Mouse (Mus musculus) C2C12 (cell line): ENCODE results near the gene Ptgds.

Experiments used
- CEBPB ChIP-seq: IDR thresholded peaks from one replicate; pipeline ENCODE4 v1.6.1; 2011; ENCODE audit warnings: low read depth, mild to moderate bottlenecking, control low read depth, moderate library complexity
- CTCF ChIP-seq: IDR thresholded peaks from one replicate; pipeline ENCODE4 v1.5.1; 2011; ENCODE audit not compliant: control insufficient read depth, insufficient read depth, insufficient read length
- FOSL1 ChIP-seq: IDR thresholded peaks from one replicate; pipeline ENCODE4 v1.8.0; 2011; ENCODE audit warnings: mild to moderate bottlenecking, low read length; ENCODE audit not compliant: poor library complexity, insufficient read depth, severe bottlenecking
- MAX ChIP-seq: IDR thresholded peaks from one replicate; pipeline ENCODE4 v1.6.1; 2011; ENCODE audit warnings: mild to moderate bottlenecking, control low read depth
- MYOD1 ChIP-seq: IDR thresholded peaks from one replicate; pipeline ENCODE4 v1.6.1; 2011; ENCODE audit warnings: low read depth; ENCODE audit not compliant: control insufficient read depth, insufficient read length
- MYOG ChIP-seq: IDR thresholded peaks from one replicate; pipeline ENCODE4 v1.6.1; 2011; ENCODE audit not compliant: control insufficient read depth, insufficient read length; ENCODE audit errors: extremely low read depth
- USF1 ChIP-seq: IDR thresholded peaks from one replicate; pipeline ENCODE4 v1.6.1; 2011; ENCODE audit warnings: low read depth, mild to moderate bottlenecking, control low read depth, moderate library complexity

GRCm38 (mm10) chr2:25427256-25427655 lies 42.6 kb downstream of the Ptgds start:
- no peak for TF ChIP-seq MYOG
- TF ChIP-seq CTCF: no peak
- TF ChIP-seq FOSL1: no peak
- TF ChIP-seq USF1: no peak
- TF ChIP-seq CEBPB: no peak
- TF ChIP-seq MAX: no peak
- no peak for TF ChIP-seq MYOD1
